Mouse (Mus musculus) heart, embryonic 11.5 days (tissue): ENCODE measurements around the gene Cckar. TPM values are rescaled to one million over a fixed set of nuclear protein-coding genes. Genes with fewer than 3 reads are reported as not detected.

ENCODE experiments used
- ATAC-seq: fragments of 200-750 bp; cut with Nextera tagmentation; replicated peaks from 2 replicates; pipeline ENCODE4 v1.8.0; 2017; ENCODE audit warnings: moderate library complexity; ENCODE audit not compliant: insufficient number of reproducible peaks, low FRiP score, low TSS enrichment
- H3K27ac ChIP-seq: fragments of 300-500 bp; sonication (generic); 2 replicates; pipeline ENCODE4 v1.5.1; 2014; ENCODE audit warnings: mild to moderate bottlenecking, low read depth, low read length
- H3K27me3 ChIP-seq: fragments of 300-500 bp; sonication (generic); 2 replicates; pipeline ENCODE4 v1.6.1; 2014; ENCODE audit warnings: mild to moderate bottlenecking, low read length, mixed read lengths; ENCODE audit not compliant: control insufficient read depth, insufficient read depth
- H3K36me3 ChIP-seq: fragments of 300-500 bp; sonication (generic); 2 replicates; pipeline ENCODE4 v1.6.1; 2014; ENCODE audit warnings: mild to moderate bottlenecking, low read length, moderate library complexity, mixed read lengths; ENCODE audit not compliant: control insufficient read depth, insufficient read depth
- H3K4me1 ChIP-seq: fragments of 300-500 bp; sonication (generic); 2 replicates; pipeline ENCODE4 v1.6.1; 2014; ENCODE audit warnings: low read length; ENCODE audit not compliant: control insufficient read depth, insufficient read depth
- H3K4me2 ChIP-seq: fragments of 300-500 bp; sonication (generic); 2 replicates; pipeline ENCODE4 v1.6.1; 2014; ENCODE audit warnings: mild to moderate bottlenecking, moderate library complexity
- H3K4me3 ChIP-seq: fragments of 300-500 bp; sonication (generic); 2 replicates; pipeline ENCODE4 v1.5.1; 2014; ENCODE audit warnings: low read depth, low read length
- H3K9ac ChIP-seq: fragments of 300-500 bp; sonication (generic); 2 replicates; pipeline ENCODE4 v1.6.1; 2014; ENCODE audit warnings: mild to moderate bottlenecking, low read depth, low read length, moderate library complexity
- H3K9me3 ChIP-seq: fragments of 300-500 bp; sonication (generic); replicated peaks from 2 replicates; pipeline ENCODE4 v1.6.1; 2016; ENCODE audit warnings: low read length; ENCODE audit not compliant: control insufficient read depth
- WGBS: fragments of 180-500 bp; shearing (Covaris S2); extraction: QIAGEN DNeasy Blood & Tissue Kit; methylation state at CpG from one replicate; pipeline ENCODE4 v1.1.7; 2014; ENCODE audit not compliant: insufficient replicate concordance; 5-methylcytosine and 5-hydroxymethylcytosine counted together
- polyA plus RNA-seq: library from polyadenylated mRNA; unstranded; fragments of >200 nt; fragmentation: Nextera tagmentation; extraction: Ambion mirVana; gene quantifications from 2 replicates; pipeline ENCODE4 v1.2.1, GENCODE M21; 2014

The Cckar gene
- polyA plus RNA-seq, 1 experiment from 2014 or later: 0.44 TPM

DNA sequence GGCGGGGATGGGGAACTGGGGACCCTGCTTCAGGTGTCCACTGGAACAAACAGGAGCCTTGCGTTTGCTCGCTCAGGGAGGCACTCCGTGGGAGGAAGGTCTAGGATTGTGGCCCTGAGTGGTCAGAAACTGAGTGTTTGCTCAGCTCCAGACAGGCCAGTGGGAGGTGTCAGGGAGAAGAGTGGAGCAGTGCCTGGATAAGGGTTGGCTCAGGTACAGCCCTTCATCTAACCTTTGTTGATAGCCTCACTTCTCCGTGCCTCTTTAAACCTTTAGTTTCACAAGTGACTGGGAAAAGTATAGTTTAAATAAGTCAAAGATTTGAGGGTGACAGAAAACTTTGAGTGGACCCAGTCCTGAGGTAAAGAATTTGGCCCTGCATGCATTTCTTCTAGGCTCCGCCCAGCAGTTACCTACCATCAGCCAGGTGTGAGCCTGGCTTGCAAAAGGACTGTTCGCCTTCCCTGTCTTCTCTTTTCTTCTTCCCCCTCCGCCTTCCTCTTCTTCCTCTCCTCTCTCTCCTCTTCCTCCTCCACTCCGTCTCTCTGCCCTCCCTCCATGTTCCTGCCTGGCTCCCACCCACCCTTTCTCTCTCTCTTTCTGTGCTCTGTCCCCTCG lies 37.1 kb downstream of the Cckar start:
- Histone ChIP-seq H3K4me2 (no peak overlapping the region), H3K4me1 (no peaks in the 10 kb centered on the region), H3K36me3 (no peaks in the 10 kb centered on the region), H3K27ac (no peak overlapping the region), H3K9me3 (no peaks in the 10 kb centered on the region), H3K9ac (no peak overlapping the region), H3K27me3 (no peaks in the 10 kb centered on the region), H3K4me3 (no peak overlapping the region)
- ATAC-seq: no peak
- 77% methylated on average over 10 of the region's 10 CpGs for WGBS

DNA sequence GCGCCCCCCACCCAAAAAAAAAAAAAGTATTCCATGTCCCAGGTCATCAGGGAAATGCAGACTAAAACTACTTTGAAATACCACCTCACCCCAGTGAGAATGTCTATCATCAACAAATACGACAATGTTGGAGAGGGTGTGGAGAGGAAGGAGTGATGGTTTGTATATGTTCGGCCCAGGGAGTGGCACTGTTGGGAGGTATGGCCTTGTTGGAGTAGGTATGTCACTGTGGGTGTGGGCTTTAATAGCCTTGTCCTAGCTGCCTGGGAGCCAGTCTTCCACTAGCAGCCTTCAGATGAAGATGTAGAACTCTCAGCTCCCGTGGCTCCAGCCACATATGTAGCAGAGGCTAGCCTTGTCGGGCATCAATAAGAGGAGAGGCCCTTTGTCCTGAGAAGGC lies 39.5 kb downstream of the Cckar start:
- Histone ChIP-seq H3K4me2 (no peak overlapping the region), H3K4me3 (no peak overlapping the region), H3K9ac (no peak overlapping the region), H3K4me1 (no peaks in the 10 kb centered on the region), H3K27ac (no peak overlapping the region), H3K36me3 (no peaks in the 10 kb centered on the region), H3K27me3 (no peaks in the 10 kb centered on the region), H3K9me3 (no peaks in the 10 kb centered on the region)
- ATAC-seq: no peak
- 84% methylated on average over 5 of the region's 5 CpGs for WGBS

DNA sequence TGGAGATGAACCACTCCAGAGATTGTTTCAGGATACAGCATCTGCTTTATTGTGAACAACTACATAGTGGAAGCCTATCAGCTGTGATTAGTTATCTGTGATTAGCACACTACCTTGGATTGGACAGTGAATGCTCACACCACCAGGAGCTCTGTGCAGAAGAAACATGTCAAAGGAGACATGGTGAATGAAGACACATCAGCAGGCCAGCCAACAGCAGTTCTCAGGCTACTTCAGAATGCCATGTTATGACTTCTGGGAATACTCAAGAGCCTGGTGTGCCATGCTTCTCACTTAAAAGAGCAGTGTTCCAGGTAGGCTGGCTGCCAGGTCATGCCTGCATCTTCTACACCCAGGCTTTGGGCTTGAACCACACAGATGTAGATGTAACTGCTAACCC lies 43.8 kb downstream of the Cckar start:
- H3K36me3 ChIP-seq: no peaks in the 10 kb centered on the region
- no peak overlapping the region for H3K4me2 ChIP-seq
- no peaks in the 10 kb centered on the region for H3K27me3 ChIP-seq
- H3K4me3 ChIP-seq: no peak overlapping the region
- ATAC-seq: no peak
- H3K4me1 ChIP-seq: no peaks in the 10 kb centered on the region
- H3K9me3 ChIP-seq: no peaks in the 10 kb centered on the region
- no peak overlapping the region for H3K9ac ChIP-seq
- H3K27ac ChIP-seq: no peak overlapping the region

DNA sequence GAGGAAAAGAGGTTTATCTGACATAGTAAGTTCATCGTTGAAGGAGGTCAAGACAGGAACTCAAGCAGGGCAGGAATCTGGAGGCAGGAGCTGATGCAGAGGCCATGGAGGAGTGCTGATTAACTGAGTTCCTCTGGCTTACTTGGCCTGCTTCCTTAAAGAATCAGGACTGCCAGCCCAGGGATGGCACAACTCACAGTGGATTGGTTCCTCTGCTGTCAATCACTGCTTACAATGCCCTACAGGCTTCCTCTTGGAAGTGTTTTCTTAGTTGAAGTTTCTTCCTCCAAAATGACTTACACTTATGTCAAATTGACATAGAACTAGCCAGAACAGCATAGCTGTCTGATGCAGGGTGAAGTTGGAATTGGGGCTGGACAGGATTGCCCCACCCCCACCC lies 45.1 kb downstream of the Cckar start:
- Histone ChIP-seq H3K4me1 (no peaks in the 10 kb centered on the region), H3K4me2 (no peak overlapping the region), H3K36me3 (no peaks in the 10 kb centered on the region), H3K4me3 (no peak overlapping the region), H3K27ac (no peak overlapping the region), H3K9me3 (no peaks in the 10 kb centered on the region), H3K9ac (no peak overlapping the region), H3K27me3 (no peaks in the 10 kb centered on the region)
- 20% methylated on average over 1 of the region's 1 CpGs for WGBS
- ATAC-seq: no peak

DNA sequence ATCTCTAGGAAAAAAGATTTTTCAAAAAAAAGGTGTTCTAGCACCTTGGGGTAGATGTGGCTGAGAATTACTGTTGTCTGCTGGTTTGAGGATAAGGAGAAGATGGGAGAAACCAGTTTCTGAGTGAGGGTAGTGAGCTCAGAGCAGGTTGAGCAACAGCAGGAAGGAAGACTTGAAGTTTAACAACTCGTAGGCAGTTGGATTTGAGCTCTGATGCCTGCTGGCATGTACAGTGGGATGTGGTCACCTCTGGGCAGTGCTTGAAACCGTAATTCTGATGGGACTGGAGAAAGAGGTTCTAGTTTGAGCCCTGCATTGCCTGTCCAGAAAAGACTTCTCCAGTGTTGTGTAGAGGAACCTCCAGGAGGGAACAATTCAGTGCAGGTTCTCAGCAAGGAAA lies 46.0 kb downstream of the Cckar start:
- Histone ChIP-seq H3K9me3 (no peaks in the 10 kb centered on the region), H3K27me3 (no peaks in the 10 kb centered on the region), H3K4me2 (no peak overlapping the region), H3K27ac (no peak overlapping the region), H3K36me3 (no peaks in the 10 kb centered on the region), H3K9ac (no peak overlapping the region), H3K4me3 (no peak overlapping the region), H3K4me1 (no peaks in the 10 kb centered on the region)
- ATAC-seq: no peak
- WGBS: 80% methylated on average over 2 of the region's 2 CpGs

DNA sequence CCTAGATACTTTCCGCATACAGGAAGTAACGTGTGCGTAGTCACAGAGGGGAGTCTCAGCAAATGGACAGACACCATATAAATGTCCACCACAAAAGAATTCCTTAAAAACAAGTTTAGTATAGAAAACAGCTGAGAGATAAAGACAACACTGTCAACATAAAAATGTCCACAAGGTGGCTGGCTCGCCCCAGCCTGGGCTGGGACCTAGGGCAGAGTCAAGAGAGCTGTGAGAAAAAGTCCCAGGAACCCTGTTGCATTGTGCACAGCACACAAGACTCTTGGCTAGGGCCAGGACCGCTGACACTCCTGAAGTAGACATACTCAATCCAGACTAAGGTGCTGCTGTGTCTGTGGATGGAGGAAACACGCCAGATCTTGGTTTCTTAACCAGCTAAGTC lies 49.6 kb downstream of the Cckar start:
- Histone ChIP-seq H3K4me1 (no peaks in the 10 kb centered on the region), H3K9me3 (no peaks in the 10 kb centered on the region), H3K4me2 (no peak overlapping the region), H3K27ac (no peak overlapping the region), H3K4me3 (no peak overlapping the region), H3K36me3 (no peaks in the 10 kb centered on the region), H3K9ac (no peak overlapping the region), H3K27me3 (no peaks in the 10 kb centered on the region)
- WGBS: 80% methylated on average over 6 of the region's 6 CpGs
- no peak for ATAC-seq

DNA sequence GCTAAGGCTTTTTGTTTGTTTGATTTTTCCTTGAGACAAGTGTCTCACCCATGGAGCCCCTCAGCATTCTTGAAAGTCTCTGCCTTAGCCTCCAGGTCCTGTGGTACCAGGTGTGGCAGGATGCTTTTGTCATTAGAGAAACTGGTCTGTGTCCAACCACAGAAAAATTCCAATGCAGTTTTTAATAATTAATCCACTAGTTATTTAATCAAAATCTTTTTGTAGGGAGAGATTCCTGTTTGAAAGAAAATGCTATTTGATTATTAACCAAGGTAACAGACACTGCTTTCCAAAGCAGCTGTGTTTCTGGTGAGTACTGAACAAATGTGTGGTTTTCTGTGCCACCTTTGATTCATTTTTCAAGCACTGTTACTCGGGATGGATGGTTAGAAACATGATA lies 50.9 kb downstream of the Cckar start:
- H3K27ac ChIP-seq: no peak overlapping the region
- H3K9ac ChIP-seq: no peak overlapping the region
- H3K36me3 ChIP-seq: no peaks in the 10 kb centered on the region
- H3K27me3 ChIP-seq: no peaks in the 10 kb centered on the region
- H3K4me3 ChIP-seq: no peak overlapping the region
- H3K4me2 ChIP-seq: no peak overlapping the region
- 38% methylated on average over 1 of the region's 1 CpGs for WGBS
- H3K4me1 ChIP-seq: no peaks in the 10 kb centered on the region
- no peaks in the 10 kb centered on the region for H3K9me3 ChIP-seq
- ATAC-seq: no peak

Other genes with a start within 250 kb of the Cckar start
- gene Rbpj, start 241.6 kb downstream of the Cckar start, polyA plus RNA-seq: 22.0 and 26.3 TPM in 2 replicates
- gene Tbc1d19, start 101.9 kb upstream of the Cckar start, polyA plus RNA-seq: 31.0 and 31.6 TPM in 2 replicates